Mouse (Mus musculus): ENCODE results near the gene Amhr2.

The Amhr2 gene

DNA sequence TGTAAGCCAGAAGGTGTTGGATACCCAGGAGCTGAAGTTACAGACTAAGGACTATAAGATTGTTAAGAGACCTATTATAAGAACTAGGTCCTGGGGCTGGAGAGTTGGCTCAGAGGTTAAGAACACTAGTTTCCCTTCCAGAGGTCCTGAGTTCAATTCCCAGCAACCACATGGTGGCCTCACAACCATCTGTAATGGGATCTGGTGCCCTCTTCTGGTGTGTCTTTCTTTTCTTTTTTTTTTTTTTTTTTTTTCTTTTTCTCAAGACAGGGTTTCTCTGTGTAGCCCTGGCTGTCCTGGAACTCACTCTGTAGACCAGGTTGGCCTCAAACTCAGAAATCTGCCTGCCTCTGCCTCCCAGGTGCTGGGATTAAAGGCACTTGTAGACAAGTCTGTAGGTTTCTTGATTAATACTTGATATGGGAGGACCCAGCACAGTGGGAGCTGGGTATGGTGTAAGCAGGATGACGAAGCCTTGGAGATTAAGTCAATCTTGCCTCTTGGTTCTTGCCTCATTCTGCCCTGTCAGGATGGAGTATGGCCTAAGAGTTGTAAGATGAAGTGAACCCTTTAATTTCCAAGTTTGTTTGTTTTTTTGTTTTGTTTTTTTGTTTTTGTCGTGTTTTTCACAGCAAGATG is 21.4 kb upstream of the Amhr2 start:
- no peak for DNase-seq (ENCODE audit: low spot score)

DNA sequence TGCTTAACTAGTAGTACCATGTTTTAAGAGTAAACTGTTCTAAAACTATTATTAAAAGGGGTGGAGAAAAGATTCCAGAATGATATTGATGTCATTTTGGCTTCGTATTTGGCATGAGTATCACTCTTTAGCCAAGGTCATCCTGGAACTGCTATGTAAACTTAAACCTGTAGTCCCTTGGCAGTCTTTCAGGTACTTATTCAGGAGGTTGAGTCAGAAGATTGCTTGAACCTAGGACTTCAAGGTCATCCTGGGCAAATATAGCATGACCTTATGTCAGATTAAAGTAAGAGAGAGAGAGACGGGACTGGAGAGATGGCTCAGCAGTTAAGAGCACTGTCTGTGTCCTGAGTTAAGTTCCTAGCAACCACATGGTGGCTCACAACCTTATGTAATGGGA is 20.5 kb upstream of the Amhr2 start:
- no peak for DNase-seq (ENCODE audit: low spot score)

DNA sequence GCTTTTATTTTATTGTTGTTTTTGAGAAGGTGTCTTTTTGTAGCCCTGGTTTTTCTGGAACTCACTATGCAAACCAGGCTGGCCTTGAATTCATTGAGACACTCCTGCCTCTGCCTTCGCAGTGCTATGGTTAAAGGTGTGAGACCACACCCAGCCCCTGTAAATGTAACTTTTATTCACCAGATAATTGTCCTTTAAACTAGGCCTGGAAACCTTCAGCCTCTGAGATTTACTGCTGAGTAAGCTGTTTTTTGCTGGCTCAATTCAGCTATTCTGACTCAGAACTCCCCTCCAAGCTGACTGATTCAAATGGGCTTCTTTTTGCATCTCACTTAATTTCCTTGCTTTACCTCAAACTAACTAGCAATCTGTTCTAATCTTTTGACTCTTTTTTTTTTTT is 18.2 kb upstream of the Amhr2 start:
- no peak for DNase-seq (ENCODE audit: low spot score)

DNA sequence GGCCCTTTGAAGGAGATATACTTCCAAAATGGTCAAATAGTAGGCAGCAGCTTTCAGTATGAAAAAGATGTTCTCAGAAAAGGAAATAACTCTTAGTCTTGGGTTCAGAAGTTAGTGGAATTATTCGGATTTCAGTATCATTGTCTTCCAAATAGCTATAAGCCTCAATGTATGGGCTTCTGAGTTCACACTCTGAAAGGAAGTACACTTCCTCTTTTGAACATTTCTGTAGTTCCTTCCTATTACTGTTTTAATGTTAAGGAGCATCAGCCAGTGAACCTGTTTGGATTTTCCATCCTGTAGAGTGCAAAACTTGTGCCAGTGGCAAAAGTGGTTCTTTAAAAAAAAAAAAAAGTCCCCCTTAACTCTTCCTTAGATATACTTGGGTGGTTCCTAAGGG is 13.1 kb upstream of the Amhr2 start:
- DNase-seq (ENCODE audit: low spot score), result no peak

DNA sequence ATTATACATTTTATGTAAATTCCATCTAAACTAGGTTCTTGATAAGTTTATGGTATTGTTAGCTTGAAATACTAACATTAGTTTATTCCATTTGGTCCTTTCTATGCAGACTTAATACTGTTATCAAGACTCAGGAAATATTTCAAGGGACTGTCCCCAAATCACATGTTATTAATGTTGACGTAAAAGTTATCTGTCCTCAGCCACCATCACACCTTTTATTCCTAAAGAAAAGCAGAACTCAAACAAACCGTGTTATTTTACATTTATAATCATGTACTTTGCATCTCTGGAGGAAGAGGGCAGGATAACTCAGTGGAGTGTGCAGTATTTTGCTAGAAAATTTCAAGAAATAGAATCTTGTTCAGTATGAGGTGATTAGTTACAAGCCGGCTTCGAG is 12.0 kb upstream of the Amhr2 start:
- no peak for DNase-seq (ENCODE audit: low spot score)

DNA sequence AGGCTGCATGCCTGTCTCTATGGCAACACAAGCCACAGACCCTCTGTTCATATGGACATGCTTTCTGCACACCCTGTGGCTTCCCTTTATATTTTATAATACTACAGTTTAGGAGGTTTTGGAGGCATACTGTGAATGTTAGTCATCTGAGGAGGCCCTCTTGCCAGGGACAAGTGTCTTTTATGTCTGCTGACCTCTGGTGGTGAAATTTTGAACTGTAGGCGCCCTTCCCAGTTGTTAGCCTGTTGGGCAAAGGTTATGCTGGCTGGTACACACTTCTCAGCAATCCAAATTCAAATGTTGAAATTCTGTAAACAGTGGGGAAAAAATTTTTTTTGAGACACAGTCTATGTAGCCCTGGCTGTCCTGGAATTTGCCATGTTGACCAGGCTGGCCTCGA is 2.7 kb upstream of the Amhr2 start:
- peak; percentile 98 for DNase-seq (ENCODE audit: low spot score)

DNA sequence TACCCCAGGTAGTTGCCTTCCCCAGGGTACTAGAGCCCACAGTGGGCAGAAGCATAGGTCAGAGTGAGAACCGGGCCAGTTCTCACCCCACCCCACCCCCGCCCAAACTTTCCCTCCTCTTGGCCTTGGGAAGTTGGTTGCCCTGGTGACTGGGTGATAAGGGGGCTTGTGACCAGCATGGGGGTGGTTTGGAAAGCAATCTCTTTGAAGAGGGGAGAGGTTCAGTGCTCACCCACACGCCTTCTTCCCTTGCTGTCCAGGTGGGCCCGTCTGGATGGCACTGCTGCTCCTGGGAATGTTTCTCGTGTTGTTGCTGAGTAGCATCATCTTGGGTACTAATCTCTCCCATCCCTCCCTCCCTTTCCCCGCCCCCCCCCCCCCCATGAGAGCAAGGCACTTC is 1.3 kb downstream of the Amhr2 start:
- DNase-seq (ENCODE audit: low spot score), result no peak

DNA sequence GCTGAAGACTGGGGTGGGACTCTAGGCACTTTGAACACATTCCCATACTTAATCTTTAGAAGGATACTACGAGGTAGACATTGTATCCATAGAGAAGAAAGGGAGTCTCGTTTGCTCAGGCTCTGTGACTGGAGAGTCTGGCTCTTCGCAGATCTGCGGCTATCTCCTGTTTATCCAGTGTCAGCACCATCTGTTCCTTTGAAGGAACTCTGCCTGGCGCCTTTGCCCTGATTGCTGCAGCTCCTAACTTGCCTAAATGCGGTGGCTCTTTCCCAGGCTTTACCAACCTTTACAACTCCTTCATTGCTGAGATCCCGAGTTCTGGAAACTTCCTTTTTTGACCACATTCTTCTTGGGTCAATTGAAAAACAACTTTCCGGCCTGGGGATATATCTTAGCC is 4.2 kb downstream of the Amhr2 start:
- peak; percentile 66 for DNase-seq (ENCODE audit: low spot score)

DNA sequence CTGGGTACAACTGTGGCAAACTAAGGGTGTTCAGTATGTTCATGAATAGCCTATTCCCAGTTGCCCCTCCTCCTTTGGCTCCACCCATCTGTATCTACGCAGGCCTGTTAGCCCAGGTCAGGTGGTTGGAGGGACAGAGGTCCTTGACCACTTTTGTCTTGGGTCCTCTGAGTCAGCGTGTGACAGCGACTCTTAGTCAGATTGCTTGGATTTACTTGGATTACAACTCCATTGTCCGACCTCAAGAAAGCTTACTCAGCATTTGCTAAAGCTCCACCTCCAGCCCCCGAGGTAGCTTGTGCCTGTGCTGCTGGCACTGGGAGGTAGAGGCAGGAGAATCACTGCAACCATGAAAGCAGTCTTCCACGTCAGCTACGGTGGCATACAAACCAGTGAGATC is 5.8 kb downstream of the Amhr2 start:
- no peak for DNase-seq (ENCODE audit: low spot score)

DNA sequence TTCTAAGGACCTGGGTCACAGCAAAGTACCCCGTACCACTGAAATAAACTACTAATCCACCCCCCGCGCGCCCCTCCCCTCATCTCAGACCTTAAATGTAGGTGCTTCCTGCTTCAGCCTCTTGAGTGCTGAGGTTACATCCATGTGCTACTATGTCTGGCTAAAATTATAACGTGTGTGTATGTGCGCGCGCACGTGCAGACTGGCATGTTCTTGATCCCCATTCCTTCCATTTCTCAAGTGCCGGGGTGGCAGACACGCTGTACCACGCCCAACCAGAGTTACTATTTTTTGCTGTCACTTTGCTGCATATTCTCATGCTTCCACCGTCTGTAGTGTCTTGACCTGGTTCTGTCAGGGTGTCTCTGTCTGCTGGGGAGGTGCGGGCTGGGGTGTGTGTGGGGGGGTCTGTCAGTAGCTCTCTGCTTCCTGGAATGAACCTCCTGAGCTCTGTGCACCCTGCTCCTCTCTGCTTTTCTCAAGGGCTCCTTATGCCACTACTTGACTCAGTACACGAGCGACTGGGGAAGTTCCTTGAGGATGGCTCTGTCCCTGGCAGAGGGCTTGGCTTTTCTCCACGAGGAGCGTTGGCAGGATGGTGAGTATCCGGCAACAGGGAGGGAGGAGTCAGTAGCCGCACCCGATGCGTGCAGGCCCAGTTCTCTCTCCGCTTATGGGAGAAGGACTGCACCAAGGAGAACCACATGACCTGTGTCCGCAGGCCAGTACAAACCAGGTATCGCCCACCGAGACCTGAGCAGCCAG is 6.7 kb downstream of the Amhr2 start:
- no peak for DNase-seq (ENCODE audit: low spot score)

DNA sequence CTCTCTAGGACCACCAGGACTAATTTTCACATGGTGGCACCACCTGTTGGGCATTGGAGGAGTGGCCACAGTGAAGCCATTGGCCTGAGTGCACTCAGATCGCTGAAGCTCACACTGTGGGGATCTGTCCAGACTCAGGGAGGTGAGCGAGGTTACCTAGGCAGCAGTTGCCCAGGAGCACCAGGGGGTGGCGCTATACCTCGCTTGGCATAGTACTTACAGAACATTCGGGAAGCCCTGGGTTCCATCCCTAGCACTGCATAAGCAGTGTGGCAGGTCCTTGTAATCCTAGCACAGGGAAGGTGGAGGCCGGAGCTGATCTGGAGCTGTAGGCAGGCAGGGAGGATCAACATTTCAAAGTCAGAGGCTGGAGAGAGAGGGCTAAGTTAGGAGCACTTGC is 10.8 kb downstream of the Amhr2 start:
- no peak for DNase-seq (ENCODE audit: low spot score)

DNA sequence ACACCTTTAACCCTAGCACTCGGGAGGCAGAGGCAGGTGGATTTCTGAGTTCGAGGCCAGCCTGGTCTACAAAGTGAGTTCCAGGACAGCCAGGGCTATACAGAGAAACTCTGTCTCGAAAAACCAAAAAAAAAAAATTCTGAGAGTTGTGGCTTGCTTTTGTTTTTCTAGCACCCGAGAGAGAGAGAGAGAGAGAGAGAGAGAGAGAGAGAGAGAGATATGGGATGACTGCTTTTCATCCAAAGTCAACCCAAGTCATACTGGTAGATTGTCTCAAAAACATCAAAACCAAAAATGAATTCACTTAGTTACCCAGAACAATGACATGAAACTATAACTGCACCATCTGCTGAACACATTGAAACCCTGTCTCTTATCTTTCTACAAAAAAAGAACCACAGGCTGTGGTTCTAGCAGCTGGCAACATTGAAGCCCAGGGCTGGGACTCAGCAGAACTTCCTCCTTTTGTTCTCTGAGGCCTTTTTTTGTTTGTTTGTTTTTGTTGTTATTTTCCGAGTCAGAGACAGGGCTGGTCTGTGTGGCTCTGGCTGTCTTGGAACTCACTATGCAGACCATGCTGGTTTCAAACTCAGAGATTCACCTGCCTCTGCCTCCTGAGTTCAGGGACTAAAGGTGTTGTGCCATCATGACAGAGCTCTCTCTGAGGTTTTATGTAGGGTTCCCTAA is 13.0 kb downstream of the Amhr2 start:
- DNase-seq (ENCODE audit: low spot score), result no peak

DNA sequence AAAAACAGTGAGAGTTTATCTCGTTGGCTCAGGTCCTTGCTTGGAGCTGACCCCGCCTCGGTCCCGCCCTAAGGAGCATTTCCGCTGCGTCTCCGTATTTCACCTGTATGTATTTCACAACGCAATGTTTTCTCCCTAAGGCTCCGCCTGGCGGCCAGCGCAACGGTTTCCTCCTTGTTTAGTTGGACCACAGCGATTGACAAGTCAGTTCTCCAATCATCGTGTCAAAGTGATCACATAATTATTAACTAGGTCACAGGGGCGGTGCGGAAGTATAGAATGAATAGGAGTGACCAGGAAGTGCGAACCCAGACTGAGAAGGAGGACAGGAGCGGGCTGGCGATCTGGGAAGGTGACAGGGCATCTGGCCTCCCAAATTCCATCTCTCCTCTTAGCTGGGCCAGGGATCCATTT is 13.7 kb downstream of the Amhr2 start, which contains the start of gene Prr13:
TSS of gene Prr13 (plus strand) at position 125 of the 414 bp plus-strand sequence.
- peak; percentile 97 for DNase-seq (ENCODE audit: low spot score)

DNA sequence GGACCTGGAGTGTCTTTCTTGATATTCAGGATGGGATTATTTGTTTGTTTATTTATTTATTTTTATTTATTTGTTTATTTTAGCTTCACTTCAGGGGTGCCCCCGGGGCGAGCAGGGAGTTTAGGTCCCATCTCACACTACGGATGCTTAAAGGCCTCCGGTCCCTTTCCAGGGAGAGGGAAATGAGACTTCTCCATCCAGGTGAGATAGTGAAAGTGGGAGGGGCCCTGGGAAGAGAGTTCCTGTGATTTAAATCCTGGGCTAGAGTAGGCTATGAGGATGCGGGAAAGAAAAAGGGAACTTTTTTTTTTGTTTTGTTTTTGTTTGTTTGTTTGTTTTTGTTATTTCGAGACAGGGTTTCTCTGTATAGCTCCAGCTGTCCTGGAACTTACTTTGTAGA is 14.2 kb downstream of the Amhr2 start:
- DNase-seq (ENCODE audit: low spot score), result no peak

DNA sequence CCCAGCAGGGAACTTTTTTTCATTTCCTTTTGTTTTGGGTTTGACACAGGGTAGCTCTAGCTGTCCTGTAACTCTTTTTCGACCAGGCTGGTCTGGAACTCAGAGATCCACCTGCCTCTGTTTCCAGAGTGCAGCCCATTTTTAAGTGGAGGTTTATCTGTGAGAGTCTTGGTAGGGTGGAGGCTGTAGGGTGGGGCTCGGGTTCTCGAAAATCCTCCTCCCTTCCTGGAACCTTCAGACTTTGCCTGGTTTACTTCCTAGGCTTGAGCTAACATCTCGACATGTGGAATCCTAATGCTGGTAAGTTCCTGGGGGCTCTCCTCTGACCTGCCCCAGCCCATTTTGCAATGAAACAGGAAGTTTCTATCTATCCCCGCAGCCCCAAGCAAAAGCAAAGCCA is 14.7 kb downstream of the Amhr2 start:
- no peak for DNase-seq (ENCODE audit: low spot score)

DNA sequence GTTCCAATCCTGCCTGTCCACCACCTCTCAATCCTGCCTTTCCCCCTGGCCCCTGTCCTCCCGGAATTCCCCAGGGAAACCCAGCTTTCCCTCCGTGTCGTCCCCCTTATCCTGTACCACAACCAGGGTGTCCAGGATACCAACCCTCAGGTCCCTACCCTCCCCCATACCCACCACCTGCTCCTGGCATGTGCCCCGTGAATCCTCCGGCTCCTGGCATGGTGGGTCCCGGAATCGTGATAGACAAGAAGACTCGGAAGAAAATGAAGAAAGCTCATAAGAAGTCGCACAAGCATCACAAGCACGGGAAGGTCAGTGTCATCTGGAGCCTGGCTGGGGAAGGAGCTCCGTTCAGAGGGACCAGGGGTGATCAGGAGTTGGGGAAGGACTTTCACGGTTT is 15.2 kb downstream of the Amhr2 start:
- DNase-seq (ENCODE audit: low spot score), result no peak

DNA sequence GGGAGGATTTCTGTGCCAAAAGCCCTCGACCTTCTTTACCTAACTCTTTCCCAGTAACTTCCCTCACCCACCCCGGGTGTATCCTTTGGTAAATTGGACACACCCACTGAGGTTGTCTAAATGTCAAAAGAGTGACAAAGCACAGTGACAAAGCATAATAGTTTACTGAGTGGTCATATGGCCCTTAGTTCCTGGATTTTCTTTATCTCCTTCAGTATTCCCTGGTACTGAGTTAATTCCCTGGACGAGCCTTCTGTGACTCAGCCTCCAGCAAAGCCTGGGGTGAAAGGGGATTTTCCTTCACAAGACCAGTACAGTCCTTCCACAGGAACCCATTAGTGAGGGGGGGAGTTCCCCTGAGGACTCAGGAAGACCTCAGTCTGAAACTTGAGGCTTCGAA is 15.8 kb downstream of the Amhr2 start:
- peak; percentile 43 for DNase-seq (ENCODE audit: low spot score)

DNA sequence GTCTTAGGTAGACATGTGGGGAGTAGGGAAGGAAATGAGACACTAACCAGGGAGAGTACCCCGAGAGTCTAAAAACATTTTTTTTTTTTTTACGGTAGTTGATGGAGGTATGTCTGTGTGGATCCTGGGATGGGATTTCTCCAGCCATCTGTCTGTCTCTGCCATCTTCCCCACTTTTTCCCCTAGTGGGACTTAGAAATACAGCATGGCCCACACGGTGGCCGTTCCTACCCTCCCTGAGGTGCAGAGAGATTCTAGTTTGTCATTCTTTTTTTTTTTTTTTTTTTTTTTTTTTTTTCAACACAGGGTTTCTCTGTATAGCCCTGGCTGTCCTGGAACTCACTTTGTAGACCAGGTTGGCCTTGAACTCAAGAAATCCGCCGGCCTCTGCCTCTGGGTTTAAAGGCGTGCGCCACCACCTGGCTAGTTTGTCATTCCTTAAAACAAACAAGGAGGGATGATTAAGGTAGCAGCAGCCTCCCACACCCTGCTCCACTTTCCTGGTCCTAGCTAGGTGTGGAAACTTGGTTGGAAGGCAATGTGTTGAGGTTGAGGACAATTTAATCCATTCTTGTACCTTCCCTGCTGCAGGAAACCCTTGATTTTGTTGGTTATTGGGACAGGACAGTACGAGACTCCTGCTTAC is 16.4 kb downstream of the Amhr2 start:
- DNase-seq (ENCODE audit: low spot score), result no peak

DNA sequence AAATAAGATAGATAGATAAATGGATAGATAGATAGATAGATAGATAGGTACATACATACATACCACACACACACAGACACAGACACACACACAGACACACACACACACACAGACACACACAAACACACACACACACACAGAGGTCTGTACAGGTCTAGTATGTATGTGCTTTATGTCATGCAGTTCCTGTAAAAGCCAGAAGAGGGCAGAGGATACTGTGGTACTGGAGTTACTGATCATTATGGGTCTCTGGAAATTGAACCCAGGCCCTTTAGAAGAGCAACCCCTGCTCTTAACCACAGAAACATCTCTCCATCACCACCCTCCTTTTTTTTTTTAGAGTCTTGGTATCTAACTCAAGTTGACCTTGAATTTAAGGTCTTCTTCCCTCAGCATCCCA is 18.5 kb downstream of the Amhr2 start:
- no peak for DNase-seq (ENCODE audit: low spot score)

DNA sequence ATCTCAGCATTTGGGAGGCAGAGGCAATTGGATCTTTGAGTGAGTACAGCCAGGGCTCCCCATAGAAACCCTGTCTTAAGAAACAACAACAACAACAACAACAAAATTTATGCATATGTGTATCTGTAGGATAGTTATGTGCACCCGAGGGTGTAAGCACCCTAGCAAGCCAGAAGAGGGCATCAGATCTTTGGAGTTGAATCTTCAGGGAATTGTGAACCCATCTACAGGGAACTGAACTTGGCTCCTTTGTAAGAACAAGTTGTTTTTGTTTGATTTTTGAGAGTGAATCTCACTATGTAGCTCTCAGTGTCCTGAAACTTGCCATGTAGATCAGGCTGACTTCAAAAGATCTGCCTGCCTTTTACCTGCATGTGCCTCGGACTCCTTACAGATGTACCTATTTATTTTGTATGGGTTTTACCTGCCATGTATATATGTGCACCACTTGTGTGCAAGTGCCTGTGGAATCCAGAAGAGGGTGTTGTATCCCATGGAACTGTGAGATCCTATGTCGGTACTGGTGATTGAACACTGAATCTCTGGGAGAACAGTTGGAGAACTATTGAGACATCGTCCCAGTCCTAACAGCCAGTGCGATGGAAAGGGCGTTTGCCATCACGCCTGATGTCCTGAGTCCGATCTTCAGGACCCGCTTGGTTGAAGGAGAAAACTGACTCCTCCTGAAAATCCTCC is 23.7 kb downstream of the Amhr2 start:
- DNase-seq (ENCODE audit: low spot score), result no peak

DNA sequence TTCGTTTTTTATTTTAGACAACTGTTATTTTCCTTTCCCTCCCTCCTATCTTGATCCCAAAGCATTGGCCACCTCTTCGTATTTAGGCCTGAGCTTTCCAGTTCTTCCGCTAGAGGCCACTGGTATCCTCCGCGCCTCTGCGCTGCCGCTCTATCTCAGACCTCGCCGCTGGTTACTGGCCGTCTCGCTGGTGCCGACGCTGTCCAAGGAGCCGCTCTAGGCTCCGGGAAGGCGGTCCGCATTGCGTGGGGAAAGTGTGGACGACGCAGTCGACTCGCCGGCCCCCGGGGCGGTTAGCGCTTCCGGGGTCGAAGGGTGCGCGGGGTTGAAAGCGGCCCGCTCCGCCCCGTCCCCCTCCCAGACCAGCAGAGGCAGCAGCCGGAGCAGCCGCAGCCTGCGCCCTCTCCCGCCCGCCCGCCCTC is 25.0 kb downstream of the Amhr2 start, which contains the start of gene Pcbp2:
TSS of gene Pcbp2 (plus strand) at position 357 of the 422 bp plus-strand sequence.
- peak; percentile 98 for DNase-seq (ENCODE audit: low spot score)
